Mouse (Mus musculus): ENCODE measurements around the gene Rtraf.
A peak's percentile ranks its signal among the peaks of the same experiment; 100 is the strongest.
"Not testable (repeated sequence)": the region's sequence is repeated elsewhere in the genome, so short reads cannot be mapped to it uniquely, and the experiment has no call there.

The Rtraf gene

GRCm38 (mm10) chr14:19823321-19824142 is at the start of gene Rtraf:
Rtraf (minus strand) TSS chr14:19823824.
- DNase-seq = peak; percentile 91

GRCm38 (mm10) chr14:19867286-19867935 is 43.8 kb upstream of the Rtraf start:
- no peak for DNase-seq

- DNase-seq = not testable (repeated sequence)
Observed at GRCm38 (mm10) chr14:19865121-19865520, 41.5 kb upstream of the Rtraf start.

GRCm38 (mm10) chr14:19861311-19862080 is 37.9 kb upstream of the Rtraf start:
- no peak for DNase-seq

DNA sequence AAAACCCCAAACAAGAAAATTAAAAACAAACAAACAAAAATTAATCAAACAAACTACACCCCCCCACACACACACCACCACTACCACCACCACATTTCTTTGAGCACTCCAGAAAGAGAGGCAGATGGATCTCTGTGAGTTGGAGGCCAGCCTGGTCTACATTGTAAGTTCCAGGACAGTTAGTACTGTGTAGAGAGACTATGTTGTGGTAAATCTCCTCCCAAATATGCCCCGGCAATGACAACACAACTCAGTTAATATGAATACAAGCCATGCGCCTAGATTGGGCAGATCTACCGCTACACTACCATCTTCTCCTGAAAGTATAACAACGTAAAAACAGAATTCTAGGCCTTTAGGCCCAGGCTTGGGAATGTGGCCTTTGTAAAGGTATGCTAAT is 36.7 kb upstream of the Rtraf start:
- no peak for DNase-seq

DNA sequence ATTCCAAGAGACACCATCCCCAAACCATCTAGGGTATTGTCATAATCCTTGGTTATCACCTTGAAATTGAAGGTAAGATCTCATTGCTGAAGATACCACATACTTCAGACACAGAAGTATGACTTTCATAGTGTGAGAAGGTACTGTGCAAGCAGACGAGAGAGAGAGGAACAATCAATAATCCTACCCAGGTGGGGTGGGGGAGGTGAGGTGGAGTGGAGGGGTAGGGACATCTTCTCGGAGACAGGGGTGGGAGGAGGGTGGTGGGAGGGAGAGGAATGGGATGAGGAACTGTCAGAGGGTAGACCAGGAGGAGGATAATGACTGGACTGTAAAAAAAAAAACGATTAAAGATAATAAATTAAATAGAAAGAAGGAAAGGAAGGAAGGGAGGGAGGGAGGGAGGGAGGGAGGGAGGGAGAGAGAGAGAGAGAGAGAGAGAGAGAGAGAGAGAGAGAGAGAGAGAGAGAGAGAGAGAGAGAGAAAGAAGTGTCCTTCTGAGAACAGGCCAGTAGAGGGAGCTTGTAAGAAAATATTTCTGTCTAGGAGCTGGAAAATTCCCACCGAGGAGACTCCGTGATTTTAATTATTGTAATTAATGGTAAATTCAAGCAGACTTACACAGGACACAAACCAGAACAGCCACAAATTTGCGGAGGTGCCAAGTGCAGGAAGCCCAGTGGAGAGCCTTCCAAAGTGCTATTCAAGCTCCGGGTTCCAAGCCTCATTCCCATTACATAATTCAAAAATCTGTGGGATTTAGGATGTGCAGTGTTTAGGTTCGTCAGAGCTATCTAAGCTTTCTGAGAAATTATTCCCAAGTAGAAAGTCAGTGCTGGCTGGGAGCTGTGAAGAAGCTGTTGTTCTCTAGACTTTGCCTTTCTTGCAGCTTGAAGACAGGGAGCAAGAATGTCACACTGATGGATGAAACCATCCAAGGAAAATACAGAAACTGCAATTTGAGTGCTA is 35.5 kb upstream of the Rtraf start:
- peak; percentile 41 for DNase-seq

DNA sequence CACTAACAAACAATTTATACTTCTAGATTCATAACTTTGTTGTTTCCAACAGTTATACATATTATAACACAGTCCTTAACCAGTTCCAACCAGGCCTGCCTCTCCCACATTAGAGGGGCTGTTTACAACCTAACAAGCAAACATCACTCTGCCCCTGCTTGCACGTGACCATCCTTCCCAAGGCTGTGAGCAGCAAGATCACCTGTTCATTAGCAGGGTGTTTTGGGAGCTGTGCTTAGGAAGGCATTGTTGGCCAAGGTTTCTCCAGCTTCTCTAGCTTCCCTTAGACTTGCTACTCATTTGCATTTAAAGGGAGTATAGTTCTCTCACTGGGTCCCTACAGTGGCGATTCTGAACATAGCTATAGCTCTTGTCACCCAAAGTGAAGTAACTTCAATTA is 34.7 kb upstream of the Rtraf start:
- DNase-seq = no peak

- no peak for DNase-seq
Observed at GRCm38 (mm10) chr14:19853471-19853870, 29.8 kb upstream of the Rtraf start.

GRCm38 (mm10) chr14:19839600-19840332 is 16.1 kb upstream of the Rtraf start:
- peak; percentile 58 for DNase-seq

DNA sequence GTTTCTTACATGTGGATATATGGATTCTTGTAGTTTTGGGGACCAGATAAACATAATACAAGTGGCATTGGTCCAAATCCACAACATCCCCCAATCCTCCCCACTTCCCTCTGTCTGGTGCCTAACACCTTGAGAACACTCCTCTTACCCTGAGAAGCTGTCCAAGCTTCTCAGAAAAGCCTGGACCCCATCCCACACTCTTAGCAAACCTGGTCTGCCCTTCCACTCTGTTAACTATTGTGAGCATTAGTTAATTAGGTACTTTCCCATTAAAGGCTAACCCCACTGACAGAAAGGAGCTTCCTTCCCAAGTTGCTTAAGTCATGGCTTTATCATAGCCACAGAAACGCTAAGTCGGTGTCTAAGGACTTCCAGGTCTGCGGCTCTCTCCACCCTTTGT is 12.7 kb upstream of the Rtraf start:
- DNase-seq = no peak

DNA sequence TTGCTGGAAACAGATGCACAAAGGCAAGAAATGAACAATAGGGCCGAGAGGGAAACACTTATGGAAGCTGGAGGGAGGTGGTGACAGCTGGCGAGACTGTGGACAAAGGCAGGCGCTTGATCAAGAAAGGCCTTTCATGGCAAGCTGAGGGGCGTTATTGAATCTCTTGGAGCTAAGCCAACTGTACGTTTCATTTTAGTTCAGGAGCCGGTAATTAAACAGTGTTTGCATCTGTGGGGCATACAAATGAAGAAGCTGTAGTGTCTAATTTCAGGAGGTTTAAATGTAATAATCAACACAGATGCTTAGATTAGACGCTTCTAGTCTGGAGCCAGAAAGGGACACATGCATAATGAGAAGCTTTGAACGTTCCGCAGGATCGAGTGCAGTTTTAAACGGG is 1.9 kb upstream of the Rtraf start:
- DNase-seq = no peak

GRCm38 (mm10) chr14:19821686-19822085 is 1.9 kb downstream of the Rtraf start:
- DNase-seq = no peak

DNA sequence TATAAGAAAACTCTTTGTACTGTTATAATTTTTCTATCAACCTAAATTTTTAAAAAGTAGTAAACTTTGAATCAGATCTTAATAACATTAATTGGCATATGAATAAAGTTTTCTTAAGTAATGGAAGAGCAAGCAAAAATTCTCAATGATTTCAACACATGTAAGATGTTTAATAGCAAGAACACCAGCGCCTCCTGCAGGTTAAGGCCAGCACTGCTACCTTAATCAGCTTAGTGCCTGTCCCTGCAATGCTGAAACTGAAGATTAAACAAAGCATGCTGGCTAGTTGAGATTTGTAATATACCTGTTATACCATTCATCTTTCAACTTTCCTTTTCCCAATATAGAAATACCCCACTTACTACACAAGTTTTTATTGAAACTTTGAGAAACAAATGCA is 5.7 kb downstream of the Rtraf start:
- peak; percentile 60 for DNase-seq

DNA sequence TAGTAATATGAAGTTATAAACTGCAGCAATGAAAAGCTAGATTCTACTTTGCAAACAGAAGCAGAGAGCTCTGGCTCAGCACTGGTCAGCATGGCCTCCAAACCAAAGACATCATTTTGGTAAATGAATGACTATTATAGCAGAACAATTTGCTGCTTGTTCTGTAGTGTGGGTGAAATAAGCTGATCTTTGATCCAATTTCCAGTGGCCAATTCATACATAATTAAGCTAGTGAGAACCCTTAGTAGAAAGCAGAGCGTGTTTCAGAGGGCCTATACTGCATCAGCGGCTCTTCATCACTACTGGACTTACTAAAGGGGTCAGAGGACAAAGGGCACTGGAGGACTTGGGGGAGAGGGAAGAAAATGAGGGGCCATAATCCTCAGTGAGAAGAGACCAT is 10.6 kb downstream of the Rtraf start:
- no peak for DNase-seq

- no peak for DNase-seq
Observed at GRCm38 (mm10) chr14:19809934-19810333, 13.7 kb downstream of the Rtraf start.

GRCm38 (mm10) chr14:19807858-19808257 is 15.8 kb downstream of the Rtraf start:
- no peak for DNase-seq

- no peak for DNase-seq
Observed at GRCm38 (mm10) chr14:19807339-19807738, 16.3 kb downstream of the Rtraf start.

GRCm38 (mm10) chr14:19803623-19804022 is 20.0 kb downstream of the Rtraf start:
- DNase-seq = no peak

- no peak for DNase-seq
Observed at GRCm38 (mm10) chr14:19803222-19803621, 20.4 kb downstream of the Rtraf start.

- DNase-seq = no peak
Observed at GRCm38 (mm10) chr14:19801474-19802215, 22.0 kb downstream of the Rtraf start.

- DNase-seq = no peak
Observed at GRCm38 (mm10) chr14:19800485-19800884, 23.1 kb downstream of the Rtraf start.

All from right cerebral cortex, postnatal 25 days (tissue).